Mouse (Mus musculus) cerebellum, postnatal 10 days (tissue): ENCODE measurements around the gene Abcf3.

Experiments used
- DNase-seq, 2 experiments: peaks; one replicate each; pipeline ENCODE4 v3.0.0; 2021; ENCODE audit warnings: mixed read lengths in 2 of 2

Abcf3 gene

GRCm38 (mm10) chr16:20545696-20546095, 2.7 kb upstream of the Abcf3 start:
- DNase-seq: no peak

DNA sequence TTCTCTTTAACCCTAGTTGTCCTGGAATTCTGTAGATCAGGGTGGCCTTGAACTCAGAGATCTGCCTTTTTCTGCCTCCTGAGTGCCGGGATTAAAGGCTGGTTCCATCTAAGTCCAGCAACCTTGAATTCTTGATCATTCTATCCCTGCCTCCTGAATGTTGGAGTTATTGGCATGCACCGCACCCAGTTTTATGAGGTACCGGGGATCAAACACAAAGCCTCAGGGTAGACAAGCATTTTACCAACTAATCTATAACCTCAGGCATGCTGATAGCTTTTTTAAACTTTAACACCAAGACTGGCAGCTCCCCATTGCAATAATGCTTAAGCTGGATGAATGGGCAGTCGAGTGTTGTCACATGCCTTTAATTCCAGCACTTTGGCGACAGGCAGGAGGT, 954 bp upstream of the Abcf3 start:
- DNase-seq: no peak

GRCm38 (mm10) chr16:20549161-20549560, 784 bp downstream of the Abcf3 start:
- no peak for DNase-seq

- DNase-seq: no peak
Measured at GRCm38 (mm10) chr16:20551691-20552090, 3.3 kb downstream of the Abcf3 start.

- no peak for DNase-seq
Measured at GRCm38 (mm10) chr16:20552594-20552993, 4.2 kb downstream of the Abcf3 start.

- DNase-seq: no peak
Measured at GRCm38 (mm10) chr16:20555000-20555399, 6.6 kb downstream of the Abcf3 start.

GRCm38 (mm10) chr16:20557381-20557780, 9.0 kb downstream of the Abcf3 start:
- no peak for DNase-seq

GRCm38 (mm10) chr16:20565075-20565474, 16.7 kb downstream of the Abcf3 start:
- DNase-seq: no peak

- DNase-seq: peak in 1 of 2 experiments; percentile 42
Measured at GRCm38 (mm10) chr16:20589366-20589938, 41.1 kb downstream of the Abcf3 start, which contains the start of gene Vwa5b2. TSS of gene Vwa5b2 (plus strand) at chr16:20589471.

- peak; percentile 78 to 84 for DNase-seq
Measured at GRCm38 (mm10) chr16:20589939-20590679, 41.7 kb downstream of the Abcf3 start.

DNA sequence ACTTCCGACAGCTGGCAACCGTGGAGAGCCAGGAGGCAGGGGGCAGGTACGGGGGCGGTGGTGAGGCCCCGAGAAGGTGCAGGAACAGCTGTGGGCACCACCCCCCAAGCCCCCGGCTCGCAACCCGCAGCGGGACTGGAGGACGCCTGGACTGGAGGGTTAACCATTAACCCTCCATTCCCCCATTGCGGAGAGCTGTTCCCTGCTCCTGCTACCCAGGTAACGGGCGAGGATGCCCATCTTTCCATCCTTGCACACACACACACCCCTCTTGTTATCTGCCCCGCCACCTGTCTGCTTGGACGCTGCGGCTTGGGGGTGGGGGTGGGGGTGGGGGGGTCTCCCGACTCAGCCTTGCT, 42.3 kb downstream of the Abcf3 start:
- peak; percentile 34 to 38 for DNase-seq

DNA sequence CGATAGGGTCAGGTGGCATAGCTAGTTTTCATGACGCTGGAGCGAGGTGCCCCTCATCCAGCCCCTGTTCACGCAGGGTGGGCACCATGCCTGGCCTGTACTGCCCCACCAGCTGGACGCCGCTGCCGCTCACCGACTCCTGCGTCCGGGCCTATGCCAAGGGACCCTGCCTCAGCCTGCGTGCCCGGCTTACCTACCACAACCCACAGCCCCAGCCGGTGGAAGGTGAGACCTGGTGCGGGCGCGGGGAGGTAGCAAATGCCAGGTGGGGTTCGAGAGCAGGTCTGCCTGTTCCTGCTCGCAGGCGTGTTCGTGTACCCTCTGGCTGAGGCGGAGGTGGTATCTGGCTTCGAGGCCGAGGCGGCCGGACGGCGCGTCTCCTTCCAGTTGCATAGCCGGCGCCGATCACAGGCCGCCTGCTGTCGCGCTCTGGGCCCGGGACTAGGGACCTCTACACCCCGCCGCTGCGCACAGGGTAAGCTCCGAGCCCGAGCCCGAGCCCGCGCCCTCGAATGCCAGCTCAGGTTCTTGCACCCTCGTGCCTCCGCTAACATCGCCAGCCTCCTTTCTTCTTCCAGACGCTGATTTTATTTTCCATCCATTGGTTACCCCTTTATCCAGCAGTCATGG, 42.8 kb downstream of the Abcf3 start:
- DNase-seq: peak; percentile 49 to 52

DNA sequence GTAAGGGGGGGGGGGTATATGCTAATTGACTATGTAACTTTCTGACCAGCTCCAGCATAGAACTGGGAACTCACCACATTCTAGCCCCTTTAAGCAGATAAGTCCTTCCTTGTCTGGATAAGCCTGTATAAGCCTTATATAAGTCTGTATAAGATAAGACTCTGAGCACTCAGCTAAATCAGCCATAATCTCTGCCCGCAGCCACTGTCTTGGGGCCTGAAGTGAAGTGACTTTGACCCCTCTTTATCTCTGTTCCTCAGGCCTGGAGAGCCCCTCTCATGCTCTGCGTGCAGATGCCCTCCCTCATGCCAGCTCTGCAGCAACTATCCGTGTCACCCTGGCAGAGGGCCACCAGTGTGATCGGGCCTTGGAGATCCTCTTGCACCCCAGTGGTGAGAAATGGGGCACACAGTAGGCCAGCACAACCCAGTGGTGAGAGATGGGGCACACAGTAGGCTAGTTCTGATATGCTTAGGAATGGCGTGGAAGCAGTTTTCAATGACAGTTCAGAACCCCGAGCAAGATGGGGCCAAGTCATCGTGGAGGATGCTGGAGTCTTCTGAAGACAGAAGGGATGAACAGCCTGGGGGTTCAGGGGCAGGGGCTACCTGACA, 46.8 kb downstream of the Abcf3 start:
- DNase-seq: no peak

DNA sequence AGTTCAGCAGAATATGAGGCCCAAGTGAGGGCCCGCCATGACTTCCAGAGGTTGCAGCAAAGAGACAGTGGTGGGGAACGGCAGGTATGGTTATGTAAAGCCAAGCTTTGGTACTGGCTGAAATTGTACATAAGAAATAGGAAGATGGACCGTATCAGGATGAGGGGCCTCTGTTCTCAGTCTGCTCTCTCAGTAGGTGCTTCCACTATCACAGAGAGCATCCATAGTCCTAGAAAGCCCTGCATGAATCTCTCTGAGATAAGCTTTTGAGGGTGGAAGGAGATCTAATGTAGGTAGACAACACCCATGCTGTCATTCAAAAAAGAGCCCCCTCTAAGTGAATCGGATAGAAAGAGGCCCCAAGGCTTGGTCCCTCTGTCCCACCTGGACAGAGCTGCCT, 47.4 kb downstream of the Abcf3 start:
- DNase-seq: no peak

DNA sequence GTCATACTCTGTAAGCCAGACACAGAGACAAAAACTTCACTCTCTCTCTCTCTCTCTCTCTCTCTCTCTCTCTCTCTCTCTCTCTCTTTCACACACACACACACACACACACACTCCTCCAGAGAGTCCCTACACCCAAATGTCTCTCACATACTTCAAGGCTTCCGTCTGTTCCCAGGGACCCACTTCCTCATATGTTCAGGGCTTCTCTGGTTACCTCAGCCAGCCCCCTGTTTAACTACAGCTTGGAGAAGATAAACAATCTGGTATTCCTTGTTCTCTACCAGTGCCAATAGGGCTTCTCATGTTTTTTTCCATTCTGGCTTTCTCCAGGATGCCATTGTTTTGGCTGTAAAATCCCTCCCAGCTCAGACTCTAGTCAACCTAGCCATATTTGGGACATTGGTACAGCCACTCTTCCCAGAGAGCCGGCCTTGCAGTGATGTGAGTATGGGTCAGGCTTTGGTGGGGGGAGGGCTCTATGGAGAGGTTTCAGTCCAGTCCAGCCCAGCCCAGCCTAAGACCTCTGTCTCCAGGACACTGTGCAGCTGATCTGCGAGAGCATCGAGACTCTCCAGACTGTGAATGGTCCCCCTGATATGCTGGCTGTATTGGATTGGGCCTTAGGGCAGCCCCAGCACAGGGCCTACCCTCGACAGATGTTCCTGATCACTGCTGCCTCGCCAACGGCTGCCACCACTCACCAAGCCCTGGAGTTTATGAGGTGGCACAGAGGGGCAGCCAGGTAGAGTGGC, 48.5 kb downstream of the Abcf3 start:
- no peak for DNase-seq

GRCm38 (mm10) chr16:20600511-20600910, 52.1 kb downstream of the Abcf3 start:
- peak in 1 of 2 experiments; percentile 40 for DNase-seq

DNA sequence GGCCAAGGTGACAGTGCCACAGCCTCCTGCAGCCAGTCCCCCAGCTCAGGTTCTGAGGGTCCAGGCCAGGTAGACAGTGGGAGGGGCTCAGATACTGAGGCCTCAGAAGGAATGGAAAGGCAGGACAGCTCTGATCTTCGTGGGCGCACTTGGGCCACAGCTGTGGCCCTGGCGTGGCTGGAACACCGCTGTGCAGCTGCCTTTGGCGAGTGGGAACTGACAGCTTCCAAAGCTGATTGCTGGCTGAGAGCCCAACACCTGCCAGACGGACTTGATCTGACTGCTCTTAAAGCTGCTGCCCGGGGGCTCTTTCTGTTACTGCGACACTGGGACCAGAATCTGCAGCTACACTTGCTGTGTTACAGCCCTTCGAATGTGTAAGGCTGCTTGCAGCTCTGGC, 56.3 kb downstream of the Abcf3 start:
- peak; percentile 23 to 32 for DNase-seq

DNA sequence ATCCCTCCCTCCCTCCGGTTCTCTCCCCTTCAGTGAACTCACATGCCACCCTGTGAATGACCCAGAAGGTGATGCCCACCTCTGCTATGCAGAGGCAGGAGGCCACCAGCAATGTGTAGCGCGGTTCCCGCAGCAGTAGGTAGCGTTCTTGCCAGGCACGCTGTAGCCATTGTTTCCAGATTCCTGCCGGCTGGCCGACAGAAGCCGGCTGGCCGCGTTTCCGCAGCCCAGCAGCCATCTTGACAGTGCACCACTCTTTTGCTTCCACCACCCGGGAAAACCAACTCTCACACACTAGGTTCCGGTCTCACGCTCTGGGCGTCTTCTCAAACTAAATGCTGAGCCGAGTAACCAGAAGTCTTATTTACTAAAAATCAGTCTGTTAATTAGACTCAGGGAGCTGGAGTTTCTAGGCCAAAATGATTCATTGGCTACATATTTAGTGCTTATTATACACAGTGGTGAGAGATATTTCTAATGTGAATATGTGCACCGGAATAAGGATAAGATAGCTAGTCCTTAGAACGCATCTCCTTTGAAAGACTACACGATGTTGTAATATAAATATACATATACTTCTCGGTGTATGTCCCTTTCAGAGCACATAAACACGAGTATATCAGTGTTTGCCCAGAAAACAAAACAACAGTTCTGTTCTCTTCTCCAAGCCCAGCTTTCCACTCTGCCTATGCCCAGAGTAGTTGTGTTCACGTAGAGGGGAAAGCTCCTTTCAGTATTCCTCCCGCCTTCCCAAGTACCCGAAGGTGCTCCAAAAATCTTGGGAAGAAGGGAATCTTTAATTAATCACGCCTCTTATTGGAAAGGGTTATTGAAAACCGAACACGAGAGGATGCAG, 62.4 kb downstream of the Abcf3 start:
- peak; percentile 85 for DNase-seq
